Mouse (Mus musculus) ES-E14 (cell line): ENCODE data around the gene Mettl14. TPM values are rescaled to one million over a fixed set of nuclear protein-coding genes. Genes with fewer than 3 reads are reported as not detected.
"Not testable (repeated sequence)": the region's sequence is repeated elsewhere in the genome, so short reads cannot be mapped to it uniquely, and the experiment has no call there.

Source experiments
- DNase-seq: peaks from one replicate; pipeline ENCODE4 v3.0.0-alpha.2; 2013; ENCODE audit warnings: low read depth, low spot score
- H3K27ac ChIP-seq: 2 replicates; pipeline ENCODE4 v1.5.1; 2012; ENCODE audit warnings: low read depth, mild to moderate bottlenecking, low read length, moderate library complexity, mixed read lengths; ENCODE audit not compliant: poor library complexity, insufficient read depth, severe bottlenecking
- H3K36me3 ChIP-seq: 2 replicates; pipeline ENCODE4 v1.6.1; 2012; ENCODE audit warnings: mild to moderate bottlenecking, low read length, moderate library complexity, mixed read lengths; ENCODE audit not compliant: control insufficient read depth, poor library complexity, insufficient read depth, severe bottlenecking
- H3K4me1 ChIP-seq, 2 experiments: fragments of 150-350 bp in 1 of 2; sonication (generic) in 1 of 2; 2 replicates each; pipeline ENCODE4 v1.6.1; 2012; ENCODE audit warnings: low read length in 2 of 2, mild to moderate bottlenecking in 1 of 2, mixed read lengths in 1 of 2; ENCODE audit not compliant: control insufficient read depth in 2 of 2, insufficient read depth in 2 of 2, poor library complexity in 1 of 2
- H3K4me3 ChIP-seq, 2 experiments: fragments of 150-350 bp in 1 of 2; sonication (generic) in 1 of 2; 2 replicates each; pipeline ENCODE4 v1.5.1; 2012; ENCODE audit warnings: low read length in 2 of 2, low read depth in 1 of 2, mild to moderate bottlenecking in 1 of 2, mixed read lengths in 1 of 2; ENCODE audit not compliant: insufficient read depth in 1 of 2, poor library complexity in 1 of 2, severe bottlenecking in 1 of 2
- H3K9ac ChIP-seq: 2 replicates; pipeline ENCODE4 v1.6.1; 2012; ENCODE audit warnings: low read depth, mild to moderate bottlenecking, low read length, mixed read lengths; ENCODE audit not compliant: poor library complexity, insufficient read depth, severe bottlenecking
- H3K9me3 ChIP-seq: fragments of 150-350 bp; sonication (generic); 2 replicates; pipeline ENCODE4 v1.6.1; 2012; ENCODE audit warnings: low read depth, mild to moderate bottlenecking, low read length; ENCODE audit not compliant: control insufficient read depth, insufficient read depth
- CHD2 ChIP-seq: IDR thresholded peaks from 2 replicates; pipeline ENCODE4 v1.6.1; 2014; ENCODE audit warnings: mild to moderate bottlenecking, low read depth, low read length, inconsistent platforms
- HCFC1 ChIP-seq: IDR thresholded peaks from 2 replicates; pipeline ENCODE4 v1.6.1; 2012; ENCODE audit warnings: low read length, inconsistent platforms, borderline replicate concordance; ENCODE audit not compliant: insufficient read depth
- MAFK ChIP-seq: IDR thresholded peaks from 2 replicates; pipeline ENCODE4 v1.6.1; 2014; ENCODE audit warnings: mild to moderate bottlenecking, low read depth, low read length, inconsistent platforms; ENCODE audit not compliant: insufficient read depth
- ZC3H11A ChIP-seq: IDR thresholded peaks from 2 replicates; pipeline ENCODE4 v1.6.1; 2012; ENCODE audit warnings: low read depth, mild to moderate bottlenecking, inconsistent platforms, low read length, borderline replicate concordance
- ZNF384 ChIP-seq: IDR thresholded peaks from 2 replicates; pipeline ENCODE4 v1.6.1; 2012; ENCODE audit warnings: low read depth, low read length, inconsistent platforms
- in situ Hi-C, 2 experiments: fragments of 600-800 bp; cut with MboI; formaldehyde crosslinking; loops; one replicate each; pipeline ENCODE4 v1.15.1; 2025; ENCODE audit warnings: low sequenced_read_pairs in 2 of 2, inconsistent platforms in 1 of 2; ENCODE audit not compliant: unreplicated experiment in 2 of 2
- total RNA-seq: library from RNA; depleted of rRNA; stranded (reverse); fragments of 300-350 nt; gene quantifications from 2 replicates; pipeline ENCODE4 v1.2.3, GENCODE M21; 2012

Mettl14 gene
- total RNA-seq, 1 experiment: 12.4 TPM

DNA sequence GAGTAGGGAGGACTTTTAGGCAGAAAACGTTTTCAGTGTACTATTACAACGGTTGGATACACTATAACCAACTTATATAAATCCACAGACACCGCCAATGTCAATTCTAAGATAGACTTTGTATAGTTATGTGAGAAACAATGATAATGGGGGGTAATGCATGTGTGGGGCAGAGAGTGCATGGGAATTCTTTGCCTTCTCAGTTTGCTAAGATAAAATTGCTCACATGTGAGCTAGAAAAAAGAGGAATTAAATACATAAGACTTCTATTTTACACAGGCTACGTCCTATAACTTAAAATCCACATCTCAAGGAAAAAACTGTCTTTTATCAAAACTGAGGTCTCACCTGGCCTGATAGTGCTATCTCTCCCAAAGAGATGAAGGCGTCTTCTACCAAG is 15.0 kb downstream of the Mettl14 start:
- in situ Hi-C loops: no loop called here
- H3K36me3 ChIP-seq: peaks cover 11% of the 10 kb centered on the region
- TF ChIP-seq ZNF384 (no peak), HCFC1 (no peak), ZC3H11A (no peak), MAFK (no peak)

DNA sequence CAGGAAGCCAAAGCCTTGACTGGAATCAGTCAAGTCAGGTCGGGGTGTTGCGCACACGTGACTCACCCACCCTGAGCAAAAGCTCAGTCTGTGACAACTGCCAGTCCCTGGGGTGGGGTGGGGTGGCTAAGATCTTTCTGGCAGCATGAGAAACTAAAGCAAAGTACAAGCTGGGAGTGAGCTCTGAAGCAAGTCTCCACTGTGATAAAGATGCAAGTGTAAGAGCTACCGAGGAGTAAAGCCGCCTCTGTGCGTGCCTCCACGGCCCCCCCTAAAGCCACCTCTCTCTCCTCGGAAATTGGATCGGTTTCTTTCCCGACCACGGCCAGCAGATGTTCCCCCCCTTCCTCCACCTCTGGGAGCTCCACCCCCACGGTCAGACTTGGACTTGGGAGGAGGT is 16.7 kb downstream of the Mettl14 start:
- in situ Hi-C loops: no loop called here
- TF ChIP-seq ZC3H11A (no peak), MAFK (no peak), HCFC1 (no peak), CHD2 (no peak), ZNF384 (no peak)
- Histone ChIP-seq H3K9ac (peak overlapping the region; percentile 40), H3K27ac (no peak overlapping the region), H3K4me3 (no peak overlapping the region), H3K4me1 (peaks cover 0 to 8% of the 10 kb centered on the region in 2 experiments; a peak in 3 of 4 replicates), H3K9me3 (no peaks in the 10 kb centered on the region), H3K36me3 (peaks cover 14% of the 10 kb centered on the region)
- DNase-seq: no peak

More for the DNA sequence above, 15.0 kb downstream of the Mettl14 start:
- Histone ChIP-seq H3K4me1 (peaks cover 0 to 8% of the 10 kb centered on the region in 2 experiments; a peak in 3 of 4 replicates), H3K9ac (no peak overlapping the region), H3K4me3 (no peak overlapping the region), H3K9me3 (no peaks in the 10 kb centered on the region), H3K27ac (no peak overlapping the region)
- no peak for DNase-seq

DNA sequence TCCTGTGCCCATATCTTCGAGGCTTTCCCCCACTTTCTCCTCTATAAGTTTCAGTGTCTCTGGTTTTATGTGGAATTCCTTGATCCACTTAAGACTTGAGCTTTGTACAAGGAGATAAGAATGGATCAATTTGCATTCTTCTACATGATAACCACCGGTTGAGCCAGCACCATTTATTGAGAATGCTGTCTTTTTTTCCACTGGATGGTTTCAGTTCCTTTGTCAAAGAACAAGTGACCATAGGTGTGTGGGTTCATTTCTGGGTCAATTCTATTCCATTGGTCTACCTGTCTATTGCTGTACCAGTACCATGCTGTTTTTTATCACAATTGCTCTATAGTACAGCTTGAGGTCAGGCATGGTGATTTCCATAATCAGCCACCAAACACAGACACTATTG is 19.1 kb downstream of the Mettl14 start:
- H3K4me3 ChIP-seq, H3K4me1 ChIP-seq, DNase-seq, in situ Hi-C loops, H3K9me3 ChIP-seq, H3K9ac ChIP-seq, H3K27ac ChIP-seq: not testable (repeated sequence)
- H3K36me3 ChIP-seq: peaks cover 16% of the 10 kb centered on the region

DNA sequence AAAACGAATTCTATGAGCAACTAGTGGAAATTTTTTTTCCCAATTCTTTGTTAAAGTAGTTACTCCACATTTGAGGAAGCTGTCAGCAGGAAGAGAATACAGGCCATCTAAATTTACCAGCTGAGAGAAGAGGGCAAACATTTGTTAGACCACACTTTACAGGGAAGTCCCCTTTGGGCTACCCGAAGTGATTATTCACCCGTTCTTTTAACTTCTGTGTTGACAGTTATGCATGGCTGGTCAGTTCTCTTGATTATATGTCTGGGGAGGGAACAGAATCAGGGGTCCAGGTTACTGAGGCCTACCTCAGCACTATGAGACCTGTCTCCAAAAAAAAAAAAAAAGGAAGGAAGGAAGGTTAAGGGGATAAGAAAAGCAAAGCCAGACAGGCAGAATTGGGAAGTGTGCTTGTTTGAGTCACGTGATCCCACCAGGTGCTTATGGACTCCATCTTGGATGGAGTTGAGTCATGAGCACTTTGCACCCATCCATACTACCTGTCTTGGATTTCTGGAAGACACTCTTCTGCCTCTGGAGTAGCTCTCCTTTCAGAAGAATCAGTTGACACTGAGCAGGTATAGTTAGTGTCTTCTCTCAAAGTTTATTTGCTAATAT is 29.4 kb downstream of the Mettl14 start:
- Histone ChIP-seq H3K4me3 (no peak overlapping the region), H3K9ac (no peak overlapping the region), H3K36me3 (peaks cover 13% of the 10 kb centered on the region; the same call in 1 of the 2 replicates), H3K9me3 (no peaks in the 10 kb centered on the region), H3K27ac (no peak overlapping the region), H3K4me1 (no peaks in the 10 kb centered on the region)
- in situ Hi-C loops: loop anchor here in 1 of 2 experiments (10.0 kb wide), 1 partner anchor 192 kb away; no protein-coding TSS in a partner anchor
- TF ChIP-seq ZC3H11A (no peak), ZNF384 (no peak), HCFC1 (no peak), MAFK (no peak)
- DNase-seq: no peak

DNA sequence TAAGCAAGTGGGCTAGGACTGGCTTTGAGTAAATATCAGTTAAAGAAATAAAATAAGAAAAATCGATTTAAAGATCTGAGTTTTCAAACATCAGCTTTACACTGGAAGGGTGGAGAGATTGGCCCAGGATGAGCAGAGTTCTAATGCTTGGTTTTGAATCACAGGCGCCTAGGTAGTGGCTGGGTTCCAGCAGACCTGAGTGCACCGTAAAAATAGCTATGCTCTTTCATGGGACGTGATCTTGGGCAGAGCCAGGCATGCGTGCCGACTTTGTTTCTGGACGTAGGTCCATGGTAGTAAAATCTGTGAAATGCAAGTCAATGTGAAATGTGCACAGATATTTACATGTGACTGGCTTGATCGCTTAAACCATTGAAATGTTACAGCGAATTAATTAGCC is 31.5 kb downstream of the Mettl14 start:
- TF ChIP-seq HCFC1 (no peak), ZNF384 (no peak), MAFK (no peak), ZC3H11A (no peak)
- no peak overlapping the region for H3K27ac ChIP-seq
- DNase-seq: no peak
- H3K4me3 ChIP-seq: no peak overlapping the region
- in situ Hi-C loops: loop anchor here in 1 of 2 experiments (10.0 kb wide), 1 partner anchor 190 kb away; no protein-coding TSS in a partner anchor
- H3K9me3 ChIP-seq: no peaks in the 10 kb centered on the region
- H3K4me1 ChIP-seq: no peaks in the 10 kb centered on the region
- no peak overlapping the region for H3K9ac ChIP-seq
- H3K36me3 ChIP-seq: peaks cover 18% of the 10 kb centered on the region; the same call in 1 of the 2 replicates
